Mouse (Mus musculus) activated CD4-positive, CD25-positive, alpha-beta regulatory T cell, adult 4 months (primary cell): ENCODE data around the gene Tollip. TPM values are rescaled to one million over a fixed set of nuclear protein-coding genes. Genes with fewer than 3 reads are reported as not detected.

ENCODE experiments used
- ATAC-seq: one replicate; pipeline ENCODE4 v1.8.0; 2017
- polyA plus RNA-seq, 2 experiments: library from polyadenylated mRNA; unstranded; fragments of 100-300 nt; shearing (Covaris generic); gene quantifications; one replicate each; pipeline ENCODE4 v1.2.1; 2017

The Tollip gene
- 10 to 100 TPM; 22.4 to 23.8 TPM for polyA plus RNA-seq

GRCm38 (mm10) chr7:141918407-141918806, at the start of gene Tollip:
Tollip (minus strand) TSS chr7:141918507.
- no peak for ATAC-seq

- no peak for ATAC-seq
These were observed 48.0 kb upstream of the Tollip start for GRCm38 (mm10) chr7:141966281-141966680.

- no peak for ATAC-seq
These were observed 44.2 kb upstream of the Tollip start for GRCm38 (mm10) chr7:141962521-141962920.

- ATAC-seq = no peak
These were observed 43.2 kb upstream of the Tollip start for GRCm38 (mm10) chr7:141961491-141961890.

GRCm38 (mm10) chr7:141960926-141961325, 42.6 kb upstream of the Tollip start:
- no peak for ATAC-seq

- no peak for ATAC-seq
These were observed 40.8 kb upstream of the Tollip start for GRCm38 (mm10) chr7:141959133-141959532.

GRCm38 (mm10) chr7:141958211-141958610, 39.9 kb upstream of the Tollip start:
- no peak for ATAC-seq

- ATAC-seq = no peak
These were observed 39.3 kb upstream of the Tollip start for GRCm38 (mm10) chr7:141957524-141958051.

GRCm38 (mm10) chr7:141956174-141956566, 37.9 kb upstream of the Tollip start:
- ATAC-seq = no peak

GRCm38 (mm10) chr7:141955565-141956173, 37.4 kb upstream of the Tollip start:
- no peak for ATAC-seq

GRCm38 (mm10) chr7:141953616-141954015, 35.3 kb upstream of the Tollip start:
- ATAC-seq = no peak

GRCm38 (mm10) chr7:141952920-141953319, 34.6 kb upstream of the Tollip start:
- no peak for ATAC-seq

GRCm38 (mm10) chr7:141951821-141952220, 33.5 kb upstream of the Tollip start:
- ATAC-seq = no peak

GRCm38 (mm10) chr7:141950104-141951013, 32.1 kb upstream of the Tollip start:
- no peak for ATAC-seq

GRCm38 (mm10) chr7:141949799-141950103, 31.4 kb upstream of the Tollip start:
- ATAC-seq = no peak

GRCm38 (mm10) chr7:141948906-141949798, 30.8 kb upstream of the Tollip start, which contains the start of gene Brsk2:
Brsk2 (plus strand) TSS chr7:141949751.
- peak; percentile 96 for ATAC-seq

GRCm38 (mm10) chr7:141948045-141948444, 29.7 kb upstream of the Tollip start:
- ATAC-seq = no peak

- no peak for ATAC-seq
These were observed 29.2 kb upstream of the Tollip start for GRCm38 (mm10) chr7:141947512-141947911.

GRCm38 (mm10) chr7:141945927-141946326, 27.6 kb upstream of the Tollip start:
- ATAC-seq = no peak

- no peak for ATAC-seq
These were observed 25.1 kb upstream of the Tollip start for GRCm38 (mm10) chr7:141943444-141943843.

GRCm38 (mm10) chr7:141934951-141935350, 16.6 kb upstream of the Tollip start:
- ATAC-seq = no peak

- no peak for ATAC-seq
These were observed 16.0 kb upstream of the Tollip start for GRCm38 (mm10) chr7:141934128-141934898.
